Mouse (Mus musculus): Measurements from ENCODE around the gene Tdrd7. TPM values are rescaled to one million over a fixed set of nuclear protein-coding genes. Genes with fewer than 3 reads are reported as not detected.
A peak's percentile ranks its signal among the peaks of the same experiment; 100 is the strongest.

Tdrd7 gene
- polyA plus RNA-seq, 1 experiment from 2014 or later: 5.4 TPM

DNA sequence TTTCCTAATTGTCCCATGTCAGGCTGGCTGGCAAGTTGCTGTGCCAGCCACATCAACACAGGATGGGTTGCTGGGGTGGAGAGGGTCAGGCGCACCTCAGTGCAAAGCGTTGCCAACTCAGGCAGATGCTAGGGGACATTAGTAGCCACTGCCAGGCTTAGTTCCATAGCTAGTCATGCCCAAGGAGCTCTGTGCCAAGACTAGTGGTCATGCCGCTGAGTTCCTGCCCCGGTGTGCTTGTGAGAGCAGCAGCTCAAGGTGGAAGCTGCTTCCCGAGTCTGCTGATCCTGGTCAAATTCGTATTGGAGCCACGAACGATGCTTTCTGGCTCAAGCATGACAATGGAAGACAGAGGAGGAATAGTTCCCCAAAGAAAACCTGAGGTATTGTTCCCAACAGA lies 9.0 kb upstream of the Tdrd7 start:
- no peaks in the 10 kb centered on the region for H3K27me3 ChIP-seq (replicated peaks; ENCODE audit: low read depth, poor library complexity, severe bottlenecking)
- H3K4me1 ChIP-seq: no peaks in the 10 kb centered on the region
- H3K36me3 ChIP-seq (replicated peaks): no peaks in the 10 kb centered on the region
- H3K9me3 ChIP-seq: no peaks in the 10 kb centered on the region
- no peak overlapping the region for H3K27ac ChIP-seq (replicated peaks)
- no peak overlapping the region for H3K4me3 ChIP-seq
- DNase-seq (ENCODE audit: low spot score): no peak
- 95% methylated on average over 8 of the region's 8 CpGs for WGBS

DNA sequence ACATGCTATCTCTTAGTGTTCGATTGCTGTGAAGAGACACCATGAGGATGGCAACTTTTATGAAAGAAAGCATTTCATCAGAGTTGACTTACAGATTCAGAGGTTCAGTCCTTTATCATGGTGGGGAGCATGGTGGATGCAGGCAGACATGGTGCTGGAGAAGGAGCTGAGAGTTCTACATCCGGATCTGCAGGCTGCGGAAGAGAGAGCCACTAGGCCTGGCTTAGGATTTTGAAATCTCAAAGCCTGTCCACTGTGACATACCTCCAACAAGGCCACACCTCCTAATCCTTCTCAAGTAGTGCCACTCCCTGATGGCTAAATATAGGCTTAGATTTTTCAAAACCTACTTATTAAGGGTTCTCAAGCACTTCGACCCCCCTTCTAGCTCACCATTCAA lies 8.4 kb upstream of the Tdrd7 start:
- H3K27me3 ChIP-seq (replicated peaks; ENCODE audit: low read depth, poor library complexity, severe bottlenecking): no peaks in the 10 kb centered on the region
- H3K27ac ChIP-seq (replicated peaks): no peak overlapping the region
- no peak for DNase-seq (ENCODE audit: low spot score)
- H3K4me3 ChIP-seq: no peak overlapping the region
- no peaks in the 10 kb centered on the region for H3K4me1 ChIP-seq
- WGBS: 92% methylated on average over 4 of the region's 4 CpGs
- no peaks in the 10 kb centered on the region for H3K9me3 ChIP-seq
- H3K36me3 ChIP-seq (replicated peaks): no peaks in the 10 kb centered on the region

DNA sequence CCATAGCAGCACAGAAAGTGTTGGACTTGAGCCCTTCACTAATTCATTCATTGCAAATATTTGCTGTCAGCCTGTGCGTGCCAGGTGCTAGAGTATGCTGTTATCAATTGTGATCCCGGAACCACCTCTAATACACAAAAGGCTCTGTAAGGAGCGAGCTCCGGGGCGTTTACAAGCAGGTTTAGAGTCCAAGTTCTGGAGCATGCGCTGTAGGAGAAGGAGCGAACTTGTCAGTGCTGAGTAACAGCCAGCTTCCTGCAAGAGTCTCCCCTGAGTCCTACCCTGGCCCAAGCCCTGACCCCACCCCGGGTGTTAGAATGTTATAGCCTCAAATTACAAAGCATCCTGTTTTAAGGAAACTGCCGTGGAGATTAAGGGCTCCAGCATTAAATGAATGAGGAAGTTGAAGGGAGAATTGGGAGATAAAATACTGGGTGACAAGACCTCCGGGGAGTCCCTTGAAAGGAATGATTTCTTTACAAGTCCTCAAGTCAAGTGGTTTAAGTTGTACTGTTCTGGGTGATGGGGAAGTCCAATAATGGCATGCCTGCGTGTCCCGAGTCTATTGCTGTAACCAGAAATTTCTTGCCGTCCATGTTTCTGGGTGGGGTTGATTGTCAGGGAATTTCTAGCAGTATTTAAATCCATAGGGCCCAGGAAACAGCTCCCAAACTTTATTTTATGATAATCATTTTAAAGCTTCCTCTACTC lies 758 bp downstream of the Tdrd7 start:
- H3K9me3 ChIP-seq: no peaks in the 10 kb centered on the region
- no peak overlapping the region for H3K4me3 ChIP-seq
- no peaks in the 10 kb centered on the region for H3K36me3 ChIP-seq (replicated peaks)
- no peak overlapping the region for H3K27ac ChIP-seq (replicated peaks)
- WGBS: 37% methylated on average over 13 of the region's 13 CpGs
- peaks cover 14% of the 10 kb centered on the region; the same call in 1 of the 2 replicates for H3K27me3 ChIP-seq (replicated peaks; ENCODE audit: low read depth, poor library complexity, severe bottlenecking)
- peak; percentile 26 for DNase-seq (ENCODE audit: low spot score)
- peaks cover 42% of the 10 kb centered on the region for H3K4me1 ChIP-seq

- Histone ChIP-seq H3K27me3 (replicated peaks; ENCODE audit: low read depth, poor library complexity, severe bottlenecking) (peaks cover 18% of the 10 kb centered on the region), H3K4me1 (peaks cover 44% of the 10 kb centered on the region), H3K36me3 (replicated peaks) (no peaks in the 10 kb centered on the region), H3K27ac (replicated peaks) (0 out of 2 replicates have a peak overlapping the region, but pooled peaks have one; percentile 4), H3K9me3 (no peaks in the 10 kb centered on the region), H3K4me3 (no peak overlapping the region)
- no peak for DNase-seq (ENCODE audit: low spot score)
- WGBS: 16% methylated on average over 6 of the region's 6 CpGs
Measured at GRCm38 (mm10) chr4:45966716-45967115, 1.6 kb downstream of the Tdrd7 start.

- H3K27ac ChIP-seq (replicated peaks): 0 out of 2 replicates have a peak overlapping the region, but pooled peaks have one; percentile 1
- peaks cover 52% of the 10 kb centered on the region for H3K4me1 ChIP-seq
Measured at GRCm38 (mm10) chr4:45967479-45968341, 2.6 kb downstream of the Tdrd7 start.

DNA sequence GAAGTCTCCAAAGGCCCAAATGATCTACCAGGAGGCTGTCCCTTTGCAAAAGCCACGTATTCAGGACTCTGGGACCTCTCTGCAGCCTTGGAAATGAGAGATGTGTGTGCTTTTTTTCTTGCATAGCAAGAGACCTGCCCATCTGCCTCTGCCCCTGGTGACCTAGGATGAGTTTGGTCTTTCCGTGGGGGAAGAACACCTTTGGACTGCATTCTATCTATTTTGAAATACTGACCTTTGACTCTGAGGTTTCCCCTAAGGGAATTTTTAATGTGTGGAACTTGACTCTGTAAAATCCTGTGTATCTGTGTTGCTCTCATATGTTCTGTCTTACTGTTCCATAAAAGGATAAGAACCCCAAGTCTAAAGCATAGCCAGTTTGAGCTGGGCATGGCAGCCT lies 3.9 kb downstream of the Tdrd7 start:
- H3K27ac ChIP-seq (replicated peaks): no peak overlapping the region
- H3K4me1 ChIP-seq: peaks cover 60% of the 10 kb centered on the region
- 53% methylated on average over 2 of the region's 2 CpGs for WGBS
- no peaks in the 10 kb centered on the region for H3K36me3 ChIP-seq (replicated peaks)
- no peaks in the 10 kb centered on the region for H3K9me3 ChIP-seq
- no peak overlapping the region for H3K4me3 ChIP-seq
- peaks cover 34% of the 10 kb centered on the region for H3K27me3 ChIP-seq (replicated peaks; ENCODE audit: low read depth, poor library complexity, severe bottlenecking)
- DNase-seq (ENCODE audit: low spot score): no peak

More at GRCm38 (mm10) chr4:45967479-45968341, 2.6 kb downstream of the Tdrd7 start:
- peak; percentile 46 for DNase-seq (ENCODE audit: low spot score)
- 29% methylated on average over 9 of the region's 9 CpGs for WGBS
- H3K36me3 ChIP-seq (replicated peaks): no peaks in the 10 kb centered on the region
- no peak overlapping the region for H3K4me3 ChIP-seq
- H3K27me3 ChIP-seq (replicated peaks; ENCODE audit: low read depth, poor library complexity, severe bottlenecking): peaks cover 20% of the 10 kb centered on the region
- H3K9me3 ChIP-seq: no peaks in the 10 kb centered on the region

DNA sequence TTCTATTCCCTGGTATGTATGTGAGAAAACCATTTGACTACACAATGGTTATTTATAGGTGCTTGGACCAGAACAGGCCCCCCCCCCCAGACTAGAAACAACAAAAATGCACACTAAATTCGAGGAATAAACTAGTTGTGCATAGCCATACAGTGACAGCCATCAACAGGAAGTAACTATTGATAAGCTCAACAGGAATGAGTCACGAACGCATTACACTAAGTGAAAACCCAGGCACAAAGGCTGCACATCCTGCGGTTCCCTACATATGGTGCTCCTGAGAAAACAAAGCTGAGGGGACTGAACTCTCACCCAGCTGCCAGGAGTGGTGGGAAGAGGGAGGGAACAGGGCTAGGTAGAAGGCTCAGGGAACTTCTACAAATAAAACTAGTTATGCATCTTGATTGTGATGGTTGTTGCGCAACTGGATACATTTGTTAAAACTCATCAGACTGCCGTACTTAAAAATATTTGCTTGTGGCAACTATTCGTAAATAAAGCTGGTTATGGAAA lies 5.0 kb downstream of the Tdrd7 start:
- H3K4me1 ChIP-seq: peaks cover 54% of the 10 kb centered on the region
- WGBS: 73% methylated on average over 7 of the region's 7 CpGs
- H3K27me3 ChIP-seq (replicated peaks; ENCODE audit: low read depth, poor library complexity, severe bottlenecking): peaks cover 44% of the 10 kb centered on the region

GRCm38 (mm10) chr4:45971806-45972447 lies 6.8 kb downstream of the Tdrd7 start:
- peak overlapping the region; percentile 69 for H3K27ac ChIP-seq (replicated peaks)
- H3K9me3 ChIP-seq: no peaks in the 10 kb centered on the region
- H3K27me3 ChIP-seq (replicated peaks; ENCODE audit: low read depth, poor library complexity, severe bottlenecking): peaks cover 50% of the 10 kb centered on the region
- peaks cover 38% of the 10 kb centered on the region for H3K4me1 ChIP-seq
- 4% methylated on average over 51 of the region's 51 CpGs for WGBS
- H3K4me3 ChIP-seq: peak overlapping the region; percentile 84
- DNase-seq (ENCODE audit: low spot score): peak; percentile 98
- no peaks in the 10 kb centered on the region for H3K36me3 ChIP-seq (replicated peaks)

More for the DNA sequence above, 5.0 kb downstream of the Tdrd7 start:
- H3K27ac ChIP-seq (replicated peaks): no peak overlapping the region
- no peak overlapping the region for H3K4me3 ChIP-seq
- no peaks in the 10 kb centered on the region for H3K36me3 ChIP-seq (replicated peaks)
- no peak for DNase-seq (ENCODE audit: low spot score)
- no peaks in the 10 kb centered on the region for H3K9me3 ChIP-seq

DNA sequence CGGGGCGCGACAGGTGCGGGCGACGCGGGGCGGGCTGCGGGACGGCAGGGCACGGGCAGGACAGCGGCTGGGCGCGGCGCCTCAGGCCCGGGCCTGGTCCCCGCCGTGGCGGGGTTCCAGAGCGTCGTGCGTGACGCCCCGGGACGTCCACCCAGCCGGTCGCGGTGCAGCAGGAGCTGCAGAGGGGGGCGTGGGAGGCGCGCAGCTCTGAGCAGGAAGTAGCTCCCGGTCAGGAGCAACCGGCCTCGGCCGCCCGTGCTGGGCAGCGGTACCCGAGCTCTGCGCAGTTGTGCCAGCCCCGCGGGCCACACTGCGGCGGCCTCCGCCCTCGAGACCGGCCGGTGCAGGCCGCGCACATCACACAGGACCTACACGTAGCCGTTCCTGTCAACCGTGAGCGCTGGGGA lies 7.3 kb downstream of the Tdrd7 start:
- no peak for DNase-seq (ENCODE audit: low spot score)
- under 1% methylated on average over 53 of the region's 53 CpGs for WGBS

DNA sequence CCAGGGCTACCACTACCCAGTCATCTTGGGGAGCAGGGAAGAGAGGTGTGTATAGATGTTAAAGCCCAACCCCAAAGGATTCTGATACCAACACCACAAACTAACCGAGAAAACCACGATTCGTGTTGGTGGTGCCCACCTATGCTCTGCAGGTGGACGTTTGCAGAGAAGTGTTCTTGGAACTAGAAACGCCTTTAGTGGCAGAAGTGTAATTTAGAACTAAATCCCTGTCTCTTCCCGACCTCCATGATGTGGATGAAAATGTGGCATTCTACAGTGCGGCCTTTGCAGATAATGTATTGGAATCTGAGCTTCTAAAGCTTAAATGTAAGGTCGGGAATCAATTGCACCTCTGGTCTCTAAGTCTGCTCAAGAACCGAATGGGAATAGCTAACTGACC lies 7.8 kb downstream of the Tdrd7 start:
- Histone ChIP-seq H3K27me3 (replicated peaks; ENCODE audit: low read depth, poor library complexity, severe bottlenecking) (peaks cover 45% of the 10 kb centered on the region), H3K36me3 (replicated peaks) (no peaks in the 10 kb centered on the region)

More for the DNA sequence above, 7.3 kb downstream of the Tdrd7 start:
- peak overlapping the region; percentile 69 for H3K27ac ChIP-seq (replicated peaks)
- H3K9me3 ChIP-seq: no peaks in the 10 kb centered on the region
- peak overlapping the region; percentile 84 for H3K4me3 ChIP-seq
- peaks cover 50% of the 10 kb centered on the region for H3K27me3 ChIP-seq (replicated peaks; ENCODE audit: low read depth, poor library complexity, severe bottlenecking)
- no peaks in the 10 kb centered on the region for H3K36me3 ChIP-seq (replicated peaks)
- peaks cover 32% of the 10 kb centered on the region for H3K4me1 ChIP-seq

DNA sequence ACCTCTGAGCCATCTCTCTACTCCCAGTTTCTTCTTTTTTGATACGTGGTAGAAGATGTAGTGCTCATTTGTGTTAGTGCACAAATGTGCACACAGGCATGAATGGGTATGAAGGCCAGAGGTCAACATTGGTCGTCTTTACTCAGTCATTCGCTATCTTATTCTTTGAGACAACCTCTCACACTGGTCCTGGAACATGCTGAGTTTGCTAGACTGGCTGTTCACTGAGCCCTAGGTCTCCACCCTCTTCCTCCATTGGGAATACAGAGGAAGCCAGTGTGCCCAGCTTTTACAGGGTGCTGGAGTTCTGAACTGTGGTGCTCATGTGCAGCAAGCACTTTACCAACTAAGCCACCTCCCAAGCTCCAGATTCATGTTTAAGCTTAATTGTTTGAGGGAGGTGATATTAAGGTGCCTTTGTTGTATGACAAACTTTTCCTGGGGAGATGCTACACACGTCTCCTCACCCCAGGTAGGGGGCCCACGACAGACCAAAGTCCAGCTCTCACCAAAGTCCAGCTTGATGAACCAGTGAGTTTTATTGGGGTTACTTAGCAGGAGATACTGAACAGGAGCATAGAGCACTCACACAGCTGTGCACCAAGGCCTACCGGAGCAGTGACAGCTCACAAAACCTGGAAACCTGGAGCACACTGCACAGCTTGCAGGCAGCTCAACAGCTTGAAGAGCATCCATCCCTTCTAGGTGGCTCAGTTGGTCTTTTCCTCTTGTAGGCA lies 12.0 kb downstream of the Tdrd7 start:
- Histone ChIP-seq H3K27ac (replicated peaks) (no peak overlapping the region), H3K36me3 (replicated peaks) (no peaks in the 10 kb centered on the region), H3K4me3 (no peak overlapping the region), H3K9me3 (no peaks in the 10 kb centered on the region), H3K27me3 (replicated peaks; ENCODE audit: low read depth, poor library complexity, severe bottlenecking) (peaks cover 43% of the 10 kb centered on the region), H3K4me1 (peaks cover 12% of the 10 kb centered on the region)
- no peak for DNase-seq (ENCODE audit: low spot score)
- WGBS: 81% methylated on average over 6 of the region's 6 CpGs

More for the DNA sequence above, 7.8 kb downstream of the Tdrd7 start:
- no peak for DNase-seq (ENCODE audit: low spot score)
- Histone ChIP-seq H3K9me3 (no peaks in the 10 kb centered on the region), H3K4me3 (peak overlapping the region; percentile 84), H3K4me1 (peaks cover 27% of the 10 kb centered on the region), H3K27ac (replicated peaks) (no peak overlapping the region)
- 27% methylated on average over 9 of the region's 9 CpGs for WGBS

DNA sequence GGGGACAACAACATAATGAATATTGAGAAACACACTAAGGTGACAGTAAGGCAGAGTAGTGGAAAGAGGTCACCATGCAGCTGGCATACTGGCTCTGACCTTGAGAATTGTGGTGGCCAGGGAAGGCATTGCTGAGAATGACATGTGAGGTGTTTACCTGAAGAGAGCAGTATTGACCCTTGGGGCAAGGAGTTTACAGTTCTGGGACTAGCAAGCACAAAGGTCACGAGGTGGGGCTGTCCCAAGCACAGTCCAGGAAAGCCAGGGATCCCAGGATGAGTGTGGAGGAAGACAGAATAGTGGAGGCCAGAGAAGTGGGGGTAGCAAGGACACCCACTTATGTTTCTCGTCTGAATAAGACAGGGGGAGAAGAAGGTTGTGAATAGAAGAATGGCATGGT lies 14.8 kb downstream of the Tdrd7 start:
- Histone ChIP-seq H3K27me3 (replicated peaks; ENCODE audit: low read depth, poor library complexity, severe bottlenecking) (peaks cover 19% of the 10 kb centered on the region), H3K4me3 (no peak overlapping the region), H3K36me3 (replicated peaks) (no peaks in the 10 kb centered on the region), H3K4me1 (no peaks in the 10 kb centered on the region), H3K27ac (replicated peaks) (no peak overlapping the region), H3K9me3 (no peaks in the 10 kb centered on the region)
- 54% methylated on average over 2 of the region's 2 CpGs for WGBS
- DNase-seq (ENCODE audit: low spot score): no peak

Measured in embryonic facial prominence, embryonic 10.5 days (tissue).